Mouse (Mus musculus): ENCODE measurements around the gene Gabarap. TPM values are rescaled to one million over a fixed set of nuclear protein-coding genes. Genes with fewer than 3 reads are reported as not detected.

Gene Gabarap
- polyA plus RNA-seq, 1 experiment from 2014 or later = 624 TPM

DNA sequence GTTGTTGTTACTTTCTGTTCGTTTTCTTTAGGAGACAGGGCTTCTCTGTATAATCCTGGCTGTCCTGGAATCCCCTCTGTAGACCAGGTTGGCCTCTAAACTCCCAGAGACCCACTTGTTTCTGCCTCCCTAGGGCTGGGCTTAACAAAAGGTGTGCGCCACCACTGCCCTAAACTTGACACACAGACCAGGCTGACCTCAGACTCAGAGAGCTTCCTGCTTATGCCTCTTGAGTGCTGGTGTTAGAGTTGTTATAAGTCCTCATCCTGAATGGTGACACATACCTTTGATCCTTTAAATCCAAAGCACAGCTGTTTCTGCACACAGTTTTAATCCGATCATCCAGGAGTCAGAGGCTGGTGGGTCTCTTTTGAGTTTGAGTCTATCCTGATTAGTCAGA lies 2.0 kb downstream of the Gabarap start:
- no peaks in the 10 kb centered on the region for H3K9me3 ChIP-seq (ENCODE audit: control insufficient read depth, low read length)
- no peak for ATAC-seq (ENCODE audit: low FRiP score)
- no peak for DNase-seq (ENCODE audit: low spot score)
- H3K27ac ChIP-seq = no peak overlapping the region
- 95% methylated on average over 3 of the region's 3 CpGs for WGBS
- H3K36me3 ChIP-seq (replicated peaks; ENCODE audit: control insufficient read depth, insufficient read depth) = peaks cover 46% of the 10 kb centered on the region
- H3K27me3 ChIP-seq (ENCODE audit: control insufficient read depth, insufficient read depth, low read length) = no peaks in the 10 kb centered on the region
- H3K4me2 ChIP-seq (replicated peaks) = peak overlapping the region; percentile 70
- peak overlapping the region; percentile 78 for H3K4me3 ChIP-seq (replicated peaks; ENCODE audit: low read length)
- H3K9ac ChIP-seq = peak overlapping the region; percentile 91; the same call in 1 of the 2 replicates
- H3K4me1 ChIP-seq (replicated peaks; ENCODE audit: control insufficient read depth, insufficient read depth, low read length) = peaks cover 17% of the 10 kb centered on the region

GRCm38 (mm10) chr11:69994401-69995090 lies 3.6 kb downstream of the Gabarap start:
- Histone ChIP-seq H3K27me3 (ENCODE audit: control insufficient read depth, insufficient read depth, low read length) (no peaks in the 10 kb centered on the region), H3K27ac (no peak overlapping the region), H3K4me3 (replicated peaks; ENCODE audit: low read length) (peak overlapping the region; percentile 61), H3K9ac (no peak overlapping the region), H3K4me2 (replicated peaks) (peak overlapping the region; percentile 43), H3K4me1 (replicated peaks; ENCODE audit: control insufficient read depth, insufficient read depth, low read length) (peaks cover 20% of the 10 kb centered on the region), H3K9me3 (ENCODE audit: control insufficient read depth, low read length) (no peaks in the 10 kb centered on the region), H3K36me3 (replicated peaks; ENCODE audit: control insufficient read depth, insufficient read depth) (peaks cover 46% of the 10 kb centered on the region)
- WGBS = 84% methylated on average over 11 of the region's 11 CpGs
- no peak for ATAC-seq (ENCODE audit: low FRiP score)
- no peak for DNase-seq (ENCODE audit: low spot score)

DNA sequence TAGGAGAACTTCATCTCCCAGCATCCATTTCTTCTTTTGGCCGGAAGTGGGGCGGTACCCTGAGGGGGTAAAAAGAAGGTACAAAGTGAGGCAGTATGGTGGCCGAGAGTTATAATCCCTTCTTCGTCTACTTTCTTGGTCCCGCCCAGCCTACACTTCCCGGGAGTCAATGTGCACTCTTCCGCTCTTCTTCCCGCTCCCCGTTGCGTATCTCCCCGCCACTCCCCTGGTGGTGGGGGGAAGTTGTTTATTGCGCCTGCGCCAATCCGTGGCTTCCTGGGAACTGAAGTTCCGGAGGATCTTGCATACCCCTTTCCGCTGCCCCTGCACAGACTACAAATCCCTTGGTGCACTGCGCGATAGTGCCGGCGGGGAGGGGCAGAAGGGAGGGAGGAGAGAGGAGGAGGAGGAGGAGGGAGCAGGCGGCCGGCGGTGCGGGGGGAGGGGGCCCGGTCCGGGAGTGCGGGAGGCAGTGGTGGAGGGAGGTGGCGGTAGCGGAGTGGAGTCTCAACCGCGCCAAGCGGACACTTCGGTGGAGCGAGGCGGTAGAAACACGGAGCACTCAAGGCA lies 4.5 kb downstream of the Gabarap start, which contains the start of gene Phf23:
Phf23 (plus strand) TSS at position 387 of the 570 bp plus-strand sequence.
- H3K4me2 ChIP-seq (replicated peaks) = peak within 1 kb of the TSS; percentile 62
- H3K27ac ChIP-seq = peak within 1 kb of the TSS; percentile 91
- peaks cover 20% of the 10 kb centered on the region for H3K4me1 ChIP-seq (replicated peaks; ENCODE audit: control insufficient read depth, insufficient read depth, low read length)
- peaks cover 44% of the 10 kb centered on the region for H3K36me3 ChIP-seq (replicated peaks; ENCODE audit: control insufficient read depth, insufficient read depth)
- WGBS = 0% methylated on average over 36 of the region's 36 CpGs
- H3K9ac ChIP-seq = peak within 1 kb of the TSS; percentile 76
- ATAC-seq (ENCODE audit: low FRiP score) (peak; percentile 85), DNase-seq (ENCODE audit: low spot score) (peak; percentile 96)
- H3K4me3 ChIP-seq (replicated peaks; ENCODE audit: low read length) = peak within 1 kb of the TSS; percentile 61
- H3K27me3 ChIP-seq (ENCODE audit: control insufficient read depth, insufficient read depth, low read length) = no peaks in the 10 kb centered on the region
- no peaks in the 10 kb centered on the region for H3K9me3 ChIP-seq (ENCODE audit: control insufficient read depth, low read length)

GRCm38 (mm10) chr11:69996161-69997061 lies 5.5 kb downstream of the Gabarap start:
- DNase-seq (ENCODE audit: low spot score) (no peak), ATAC-seq (ENCODE audit: low FRiP score) (0 out of 2 replicates have a peak, but pooled peaks have one; percentile 0)
- no peaks in the 10 kb centered on the region for H3K9me3 ChIP-seq (ENCODE audit: control insufficient read depth, low read length)
- peak overlapping the region; percentile 76 for H3K9ac ChIP-seq
- peak overlapping the region; percentile 62 for H3K4me2 ChIP-seq (replicated peaks)
- H3K4me3 ChIP-seq (replicated peaks; ENCODE audit: low read length) = peak overlapping the region; percentile 61
- 2% methylated on average over 62 of the region's 66 CpGs for WGBS
- peaks cover 44% of the 10 kb centered on the region for H3K36me3 ChIP-seq (replicated peaks; ENCODE audit: control insufficient read depth, insufficient read depth)
- H3K27ac ChIP-seq = peak overlapping the region; percentile 91
- peaks cover 23% of the 10 kb centered on the region for H3K4me1 ChIP-seq (replicated peaks; ENCODE audit: control insufficient read depth, insufficient read depth, low read length)
- no peaks in the 10 kb centered on the region for H3K27me3 ChIP-seq (ENCODE audit: control insufficient read depth, insufficient read depth, low read length)

GRCm38 (mm10) chr11:69997070-69997509 lies 6.1 kb downstream of the Gabarap start:
- DNase-seq (ENCODE audit: low spot score) (peak; percentile 57), ATAC-seq (ENCODE audit: low FRiP score) (peak; percentile 18; the same call in 1 of the 2 replicates)
- peaks cover 30% of the 10 kb centered on the region for H3K4me1 ChIP-seq (replicated peaks; ENCODE audit: control insufficient read depth, insufficient read depth, low read length)
- H3K4me3 ChIP-seq (replicated peaks; ENCODE audit: low read length) = peak overlapping the region; percentile 61
- H3K27ac ChIP-seq = peak overlapping the region; percentile 91
- H3K9ac ChIP-seq = peak overlapping the region; percentile 76
- 1% methylated on average over 40 of the region's 44 CpGs for WGBS
- H3K4me2 ChIP-seq (replicated peaks) = peak overlapping the region; percentile 62
- H3K27me3 ChIP-seq (ENCODE audit: control insufficient read depth, insufficient read depth, low read length) = no peaks in the 10 kb centered on the region
- no peaks in the 10 kb centered on the region for H3K9me3 ChIP-seq (ENCODE audit: control insufficient read depth, low read length)
- peaks cover 44% of the 10 kb centered on the region for H3K36me3 ChIP-seq (replicated peaks; ENCODE audit: control insufficient read depth, insufficient read depth)

DNA sequence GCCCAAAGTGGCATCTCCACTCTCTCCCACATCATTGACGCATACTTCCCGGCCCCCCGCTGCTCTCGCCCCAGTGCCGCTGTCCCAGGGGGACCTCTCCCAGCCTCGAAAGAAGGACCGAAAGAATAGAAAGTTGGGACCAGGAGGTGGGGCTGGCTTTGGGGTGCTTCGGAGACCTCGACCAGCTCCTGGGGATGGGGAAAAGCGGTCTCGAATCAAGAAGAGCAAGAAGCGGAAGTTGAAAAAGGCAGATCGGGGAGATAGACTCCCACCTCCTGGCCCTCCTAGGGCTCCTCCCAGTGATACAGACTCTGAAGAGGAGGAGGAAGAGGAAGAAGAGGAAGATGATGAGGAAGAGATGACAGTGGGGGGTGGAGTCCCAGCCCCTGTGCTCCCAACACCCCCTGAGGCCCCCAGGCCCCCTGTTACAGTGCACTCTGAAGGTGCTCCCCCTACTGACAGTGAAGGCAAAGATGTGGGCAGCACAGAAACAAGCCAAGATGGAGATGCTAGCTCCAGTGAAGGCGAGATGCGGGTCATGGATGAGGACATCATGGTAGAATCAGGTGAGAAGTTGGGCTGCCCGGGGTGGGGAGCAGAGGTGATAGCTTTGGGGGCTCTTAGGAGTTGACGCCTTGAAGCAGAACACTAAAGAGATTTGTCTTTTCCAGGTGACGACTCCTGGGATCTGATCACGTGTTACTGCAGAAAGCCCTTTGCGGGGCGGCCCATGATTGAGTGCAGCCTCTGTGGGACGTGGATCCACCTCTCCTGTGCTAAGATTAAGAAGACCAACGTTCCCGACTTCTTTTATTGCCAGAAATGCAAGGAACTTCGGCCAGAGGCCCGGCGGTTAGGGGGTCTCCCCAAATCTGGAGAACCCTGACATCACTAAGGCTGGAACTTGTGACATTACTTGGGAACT lies 7.9 kb downstream of the Gabarap start:
- Histone ChIP-seq H3K4me2 (replicated peaks) (no peak overlapping the region), H3K36me3 (replicated peaks; ENCODE audit: control insufficient read depth, insufficient read depth) (peaks cover 33% of the 10 kb centered on the region), H3K4me3 (replicated peaks; ENCODE audit: low read length) (peak overlapping the region; percentile 61; the same call in 1 of the 2 replicates), H3K9me3 (ENCODE audit: control insufficient read depth, low read length) (no peaks in the 10 kb centered on the region), H3K4me1 (replicated peaks; ENCODE audit: control insufficient read depth, insufficient read depth, low read length) (peaks cover 37% of the 10 kb centered on the region), H3K27me3 (ENCODE audit: control insufficient read depth, insufficient read depth, low read length) (no peaks in the 10 kb centered on the region), H3K27ac (no peak overlapping the region), H3K9ac (no peak overlapping the region)
- no peak for DNase-seq (ENCODE audit: low spot score)
- WGBS = 94% methylated on average over 27 of the region's 27 CpGs
- ATAC-seq (ENCODE audit: low FRiP score) = no peak

GRCm38 (mm10) chr11:69999666-70000065 lies 8.7 kb downstream of the Gabarap start:
- H3K27ac ChIP-seq = 0 out of 2 replicates have a peak overlapping the region, but pooled peaks have one; percentile 16
- H3K36me3 ChIP-seq (replicated peaks; ENCODE audit: control insufficient read depth, insufficient read depth) = peaks cover 26% of the 10 kb centered on the region
- no peaks in the 10 kb centered on the region for H3K27me3 ChIP-seq (ENCODE audit: control insufficient read depth, insufficient read depth, low read length)
- 89% methylated on average over 8 of the region's 8 CpGs for WGBS
- H3K4me3 ChIP-seq (replicated peaks; ENCODE audit: low read length) = peak overlapping the region; percentile 78; the same call in 1 of the 2 replicates
- H3K9ac ChIP-seq = no peak overlapping the region
- H3K4me1 ChIP-seq (replicated peaks; ENCODE audit: control insufficient read depth, insufficient read depth, low read length) = peaks cover 37% of the 10 kb centered on the region
- H3K9me3 ChIP-seq (ENCODE audit: control insufficient read depth, low read length) = no peaks in the 10 kb centered on the region
- H3K4me2 ChIP-seq (replicated peaks) = no peak overlapping the region
- DNase-seq (ENCODE audit: low spot score) (no peak), ATAC-seq (ENCODE audit: low FRiP score) (no peak)

DNA sequence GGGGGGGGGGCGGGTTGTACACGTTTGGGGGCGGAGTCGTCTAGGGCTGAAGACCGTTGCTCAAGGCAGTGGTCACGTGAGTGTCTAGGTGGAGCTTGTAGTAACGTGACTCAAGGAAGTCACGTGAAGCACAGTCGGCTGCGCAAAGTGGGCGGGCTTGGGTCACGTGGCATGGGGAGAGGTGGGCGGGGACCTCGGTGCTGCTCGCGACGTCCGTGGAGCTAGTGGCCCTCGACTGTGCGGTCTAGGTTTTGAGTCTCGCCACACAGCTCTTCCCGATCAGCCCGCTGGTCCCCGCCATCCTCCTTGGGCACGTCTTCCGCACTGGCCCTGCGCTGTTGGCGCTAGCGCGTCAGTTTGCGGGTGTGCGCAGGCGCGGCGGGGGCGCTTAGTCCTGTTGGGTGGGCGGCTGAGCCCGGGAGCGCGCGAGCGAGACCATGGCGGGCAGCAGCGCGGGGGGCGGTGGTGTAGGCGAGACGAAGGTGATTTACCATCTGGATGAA lies 9.5 kb downstream of the Gabarap start, which contains the start of gene Dvl2:
Dvl2 (plus strand) TSS at position 200 of the 503 bp plus-strand sequence.
- Histone ChIP-seq H3K9ac (peak within 1 kb of the TSS; percentile 87), H3K9me3 (ENCODE audit: control insufficient read depth, low read length) (no peaks in the 10 kb centered on the region), H3K4me3 (replicated peaks; ENCODE audit: low read length) (peak within 1 kb of the TSS; percentile 78), H3K27ac (peak within 1 kb of the TSS; percentile 97), H3K27me3 (ENCODE audit: control insufficient read depth, insufficient read depth, low read length) (no peaks in the 10 kb centered on the region), H3K4me1 (replicated peaks; ENCODE audit: control insufficient read depth, insufficient read depth, low read length) (peaks cover 37% of the 10 kb centered on the region), H3K4me2 (replicated peaks) (peak within 1 kb of the TSS; percentile 84), H3K36me3 (replicated peaks; ENCODE audit: control insufficient read depth, insufficient read depth) (peaks cover 32% of the 10 kb centered on the region)
- DNase-seq (ENCODE audit: low spot score) (peak; percentile 91), ATAC-seq (ENCODE audit: low FRiP score) (peak; percentile 58)
- under 1% methylated on average over 48 of the region's 48 CpGs for WGBS
